Mouse (Mus musculus) heart, embryonic 16.5 days (tissue): ENCODE results near the gene Tmsb10. TPM values are rescaled to one million over a fixed set of nuclear protein-coding genes. Genes with fewer than 3 reads are reported as not detected.

Experiments
- ATAC-seq: fragments of 200-750 bp; cut with Nextera tagmentation; replicated peaks from 2 replicates; pipeline ENCODE4 v1.8.0; 2017; ENCODE audit warnings: moderate number of reproducible peaks; ENCODE audit not compliant: insufficient read depth, low FRiP score; ENCODE audit errors: extremely low read depth
- H3K27ac ChIP-seq: fragments of 300-500 bp; sonication (generic); 2 replicates; pipeline ENCODE4 v1.5.1; 2014; ENCODE audit warnings: mild to moderate bottlenecking, low read length, control low read depth, moderate library complexity
- H3K27me3 ChIP-seq: fragments of 300-500 bp; sonication (generic); 2 replicates; pipeline ENCODE4 v1.6.1; 2014; ENCODE audit warnings: low read length, mixed read lengths; ENCODE audit not compliant: control insufficient read depth, insufficient read depth
- H3K36me3 ChIP-seq: fragments of 300-500 bp; sonication (generic); 2 replicates; pipeline ENCODE4 v1.6.1; 2014; ENCODE audit not compliant: control insufficient read depth, insufficient read depth
- H3K4me1 ChIP-seq: fragments of 300-500 bp; sonication (generic); 2 replicates; pipeline ENCODE4 v1.6.1; 2014; ENCODE audit warnings: low read length, mixed read lengths; ENCODE audit not compliant: control insufficient read depth, insufficient read depth
- H3K4me2 ChIP-seq: fragments of 300-500 bp; sonication (generic); 2 replicates; pipeline ENCODE4 v1.6.1; 2014; ENCODE audit warnings: low read depth, mild to moderate bottlenecking, control low read depth, low read length
- H3K4me3 ChIP-seq: fragments of 300-500 bp; sonication (generic); 2 replicates; pipeline ENCODE4 v1.5.1; 2014; ENCODE audit warnings: mild to moderate bottlenecking, control low read depth, low read length
- H3K9ac ChIP-seq: fragments of 300-500 bp; sonication (generic); 2 replicates; pipeline ENCODE4 v1.6.1; 2014; ENCODE audit warnings: low read length, control low read depth
- H3K9me3 ChIP-seq: fragments of 300-500 bp; sonication (generic); replicated peaks from 2 replicates; pipeline ENCODE4 v1.6.1; 2016; ENCODE audit warnings: low read length; ENCODE audit not compliant: control insufficient read depth
- WGBS: fragments of 180-500 bp; shearing (Covaris S2); extraction: QIAGEN DNeasy Blood & Tissue Kit; methylation state at CpG from one replicate; pipeline ENCODE4 v1.1.7; 2014; 5-methylcytosine and 5-hydroxymethylcytosine counted together
- polyA plus RNA-seq: library from polyadenylated mRNA; unstranded; fragments of >200 nt; fragmentation: Nextera tagmentation; extraction: Ambion mirVana; gene quantifications from 2 replicates; pipeline ENCODE4 v1.2.1, GENCODE M21; 2015

The Tmsb10 gene
- polyA plus RNA-seq, 1 experiment from 2014 or later: 998 TPM

DNA sequence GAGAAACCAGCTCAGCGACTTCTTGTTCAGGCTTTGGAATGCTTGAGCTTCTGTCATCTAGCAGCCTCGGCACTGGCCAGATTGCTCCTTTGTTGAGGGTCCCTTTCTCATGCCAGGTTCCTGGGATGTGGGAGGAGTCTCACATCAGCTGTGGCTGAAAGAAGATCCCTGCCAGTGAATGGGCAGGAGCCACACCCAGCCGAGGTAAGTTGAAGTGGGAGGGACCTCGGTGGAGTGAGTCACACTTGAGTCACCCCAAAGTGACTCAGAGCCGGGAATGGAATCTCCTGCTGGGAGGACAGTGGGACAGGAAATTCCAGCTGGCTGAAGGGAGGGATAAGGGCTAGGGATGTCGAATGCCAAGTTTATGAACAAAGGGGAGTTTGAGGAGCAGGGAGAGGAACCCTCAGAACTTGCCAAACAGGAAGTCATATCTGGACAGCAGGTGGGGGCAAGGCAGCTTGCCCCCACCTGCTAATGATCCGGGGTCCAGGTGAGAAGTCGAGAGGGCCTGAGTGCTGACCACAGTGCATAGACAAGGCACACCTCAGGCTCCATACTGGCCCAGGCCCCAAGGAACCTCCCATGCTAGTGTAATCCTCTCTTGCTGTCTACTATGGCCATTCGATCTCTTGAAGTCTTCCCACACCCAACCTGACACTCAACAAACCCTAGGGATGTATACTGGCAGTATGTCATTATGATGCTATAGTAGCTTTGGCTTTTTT lies 31.6 kb downstream of the Tmsb10 start:
- ATAC-seq: peak; percentile 90

DNA sequence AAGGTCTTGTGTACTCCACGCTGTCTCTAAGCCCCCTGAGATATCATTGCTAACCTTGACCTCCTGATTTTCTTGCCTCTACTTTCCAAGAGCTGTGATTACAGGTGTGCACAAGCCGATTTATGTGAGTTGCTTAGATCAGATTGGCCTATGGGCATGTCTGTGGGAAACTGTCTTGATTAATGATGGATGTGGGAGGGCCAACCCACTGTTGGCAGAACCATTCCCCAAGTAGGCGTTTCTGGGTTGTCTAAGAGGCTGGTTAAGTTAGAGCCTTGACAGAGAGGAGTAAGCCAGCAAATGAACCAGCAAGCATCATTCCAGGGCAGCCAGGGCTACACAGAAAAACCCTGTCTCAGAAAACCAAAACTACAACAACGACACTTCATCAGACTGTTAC lies 32.5 kb downstream of the Tmsb10 start:
- H3K27ac ChIP-seq: no peak overlapping the region
- H3K36me3 ChIP-seq: no peaks in the 10 kb centered on the region
- H3K4me1 ChIP-seq: peaks cover 10% of the 10 kb centered on the region
- no peak overlapping the region for H3K4me3 ChIP-seq
- no peak for ATAC-seq
- no peak overlapping the region for H3K9ac ChIP-seq
- no peaks in the 10 kb centered on the region for H3K27me3 ChIP-seq
- no peak overlapping the region for H3K4me2 ChIP-seq
- no peaks in the 10 kb centered on the region for H3K9me3 ChIP-seq
- 78% methylated on average over 4 of the region's 4 CpGs for WGBS

More for the DNA sequence above, 31.6 kb downstream of the Tmsb10 start:
- no peaks in the 10 kb centered on the region for H3K27me3 ChIP-seq
- H3K9me3 ChIP-seq: no peaks in the 10 kb centered on the region
- no peak overlapping the region for H3K9ac ChIP-seq
- peak overlapping the region; percentile 32 for H3K4me2 ChIP-seq
- H3K4me1 ChIP-seq: peaks cover 10% of the 10 kb centered on the region
- H3K36me3 ChIP-seq: no peaks in the 10 kb centered on the region
- H3K4me3 ChIP-seq: no peak overlapping the region
- peak overlapping the region; percentile 76 for H3K27ac ChIP-seq
- WGBS: 13% methylated on average over 9 of the region's 9 CpGs

DNA sequence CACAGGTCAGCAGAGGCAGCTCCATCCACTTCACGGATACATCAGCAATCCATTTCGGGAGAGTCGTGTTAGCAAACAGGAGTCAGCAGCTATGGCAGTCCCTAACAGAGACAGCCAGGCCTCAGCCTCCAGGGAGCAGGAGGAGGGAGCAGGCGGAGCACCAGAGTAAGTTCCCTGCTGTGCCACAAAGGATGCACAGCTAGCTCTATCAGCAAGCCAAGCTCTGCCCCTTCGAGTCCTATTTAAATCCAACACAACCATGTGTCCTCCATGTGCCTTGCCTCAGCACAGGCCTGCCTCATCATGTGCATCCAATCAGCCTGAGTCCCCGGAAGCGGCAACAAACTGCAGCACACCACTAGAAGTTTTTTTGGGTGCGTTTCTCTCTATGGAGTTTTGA lies 35.2 kb downstream of the Tmsb10 start:
- Histone ChIP-seq H3K36me3 (no peaks in the 10 kb centered on the region), H3K27me3 (no peaks in the 10 kb centered on the region), H3K4me2 (no peak overlapping the region), H3K27ac (no peak overlapping the region), H3K9me3 (no peaks in the 10 kb centered on the region), H3K9ac (no peak overlapping the region), H3K4me3 (no peak overlapping the region), H3K4me1 (peaks cover 10% of the 10 kb centered on the region)
- ATAC-seq: no peak
- 78% methylated on average over 8 of the region's 8 CpGs for WGBS

DNA sequence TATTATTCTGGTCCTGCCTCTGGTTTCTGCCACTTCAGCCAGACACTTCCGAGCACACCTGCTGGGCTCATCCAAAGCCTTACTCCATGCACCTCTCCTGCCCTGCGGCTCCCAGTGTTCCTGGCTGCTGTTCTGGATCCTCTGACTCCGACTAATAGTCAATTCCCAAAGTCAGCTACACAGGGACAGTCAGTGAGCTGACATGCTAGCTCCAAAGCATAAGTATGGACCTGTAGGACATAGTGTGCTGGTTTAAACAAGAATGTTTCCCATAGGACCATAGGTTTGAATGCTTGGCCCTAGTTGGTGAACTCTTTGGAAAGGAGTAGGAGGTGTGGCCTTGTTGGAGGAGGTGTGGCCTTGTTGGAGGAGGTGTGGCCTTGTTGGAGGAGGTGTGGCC lies 37.5 kb downstream of the Tmsb10 start:
- H3K27ac ChIP-seq: no peak overlapping the region
- WGBS: 84% methylated on average over 3 of the region's 3 CpGs
- H3K36me3 ChIP-seq: no peaks in the 10 kb centered on the region
- H3K4me1 ChIP-seq: no peaks in the 10 kb centered on the region
- ATAC-seq: no peak
- no peak overlapping the region for H3K4me2 ChIP-seq
- no peaks in the 10 kb centered on the region for H3K27me3 ChIP-seq
- H3K9ac ChIP-seq: no peak overlapping the region
- H3K4me3 ChIP-seq: no peak overlapping the region
- no peaks in the 10 kb centered on the region for H3K9me3 ChIP-seq

DNA sequence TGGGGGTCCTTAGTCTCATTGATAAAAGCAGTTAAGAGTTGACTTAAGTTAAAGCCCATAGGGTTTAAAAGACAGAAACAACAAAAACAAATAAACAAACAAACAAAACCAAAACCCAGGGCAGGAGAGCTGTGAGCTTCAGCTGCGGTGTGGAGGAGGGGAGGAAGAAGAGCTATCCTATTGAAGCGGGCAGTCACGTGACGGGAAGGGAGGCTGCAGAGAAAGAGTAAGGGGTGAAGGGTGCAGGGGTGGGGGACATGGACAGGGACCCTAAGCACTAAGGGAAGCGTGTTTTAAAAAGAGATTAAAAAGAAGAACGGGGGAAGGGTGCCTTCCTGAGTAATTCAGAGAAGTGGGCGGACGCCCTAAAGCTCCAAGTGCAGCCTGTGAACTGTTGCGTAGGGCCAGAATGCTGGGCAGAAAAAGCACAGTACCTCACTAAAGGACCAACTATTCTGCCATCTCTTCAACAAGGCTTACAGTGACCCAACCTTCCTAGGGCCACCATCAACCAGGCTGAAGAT lies 40.0 kb downstream of the Tmsb10 start:
- Histone ChIP-seq H3K4me3 (no peak overlapping the region), H3K9me3 (no peaks in the 10 kb centered on the region), H3K9ac (no peak overlapping the region), H3K27ac (no peak overlapping the region), H3K4me1 (no peaks in the 10 kb centered on the region), H3K36me3 (no peaks in the 10 kb centered on the region), H3K4me2 (no peak overlapping the region), H3K27me3 (no peaks in the 10 kb centered on the region)
- 68% methylated on average over 9 of the region's 9 CpGs for WGBS
- no peak for ATAC-seq

DNA sequence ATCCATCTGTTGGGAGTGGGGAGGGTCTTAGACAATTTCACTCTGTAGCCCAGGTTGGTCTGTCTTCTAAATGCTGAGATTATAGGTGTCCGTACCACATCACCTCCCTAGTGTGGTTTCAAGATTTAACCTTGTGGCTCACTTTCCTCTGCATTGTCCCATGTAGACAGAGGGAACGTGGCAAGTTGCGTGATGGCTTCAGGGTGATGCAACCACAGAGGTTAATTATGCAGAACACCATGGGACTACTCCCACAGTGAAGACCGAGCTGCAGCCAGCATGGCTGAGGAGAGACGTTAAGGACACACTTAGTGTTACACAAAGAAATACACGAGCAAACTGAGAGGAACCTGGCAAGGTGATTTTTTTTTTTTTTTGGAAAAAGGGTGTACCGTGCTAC lies 42.2 kb downstream of the Tmsb10 start:
- Histone ChIP-seq H3K4me1 (no peaks in the 10 kb centered on the region), H3K36me3 (no peaks in the 10 kb centered on the region), H3K4me3 (no peak overlapping the region), H3K27ac (no peak overlapping the region), H3K27me3 (no peaks in the 10 kb centered on the region), H3K9ac (no peak overlapping the region), H3K4me2 (no peak overlapping the region), H3K9me3 (no peaks in the 10 kb centered on the region; the same call in 1 of the 2 replicates)
- ATAC-seq: no peak
- WGBS: 82% methylated on average over 7 of the region's 7 CpGs

DNA sequence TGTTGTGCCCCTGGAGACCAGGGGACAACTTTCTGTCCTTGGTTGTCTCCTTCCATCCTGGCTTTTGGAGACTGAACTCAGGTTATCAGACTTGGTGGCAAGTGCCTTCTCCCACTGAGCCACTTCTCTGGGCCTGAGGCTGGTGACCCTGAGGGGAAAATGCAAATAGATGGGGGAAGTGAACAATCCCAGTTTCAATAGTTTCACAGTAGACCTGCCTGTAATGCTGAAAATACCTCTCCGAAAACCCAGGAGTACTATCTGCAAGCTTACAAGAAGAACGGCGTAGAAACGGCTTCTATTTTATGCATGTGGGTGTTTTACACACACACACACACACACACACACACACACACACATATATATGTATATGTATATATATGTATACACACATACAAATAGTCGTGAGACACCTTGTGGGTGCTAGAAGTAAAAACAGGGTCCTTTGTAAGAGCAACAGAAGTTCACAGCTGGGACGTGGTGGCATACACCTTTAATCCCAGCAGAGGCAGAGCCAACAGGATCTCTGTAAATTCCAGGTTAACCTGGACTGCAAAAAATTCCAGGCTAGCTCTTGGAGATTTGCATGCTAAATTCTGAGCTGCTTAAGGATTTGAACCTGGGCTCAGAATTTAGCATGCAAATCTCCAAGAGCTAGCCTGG lies 44.3 kb downstream of the Tmsb10 start:
- 78% methylated on average over 6 of the region's 6 CpGs for WGBS

DNA sequence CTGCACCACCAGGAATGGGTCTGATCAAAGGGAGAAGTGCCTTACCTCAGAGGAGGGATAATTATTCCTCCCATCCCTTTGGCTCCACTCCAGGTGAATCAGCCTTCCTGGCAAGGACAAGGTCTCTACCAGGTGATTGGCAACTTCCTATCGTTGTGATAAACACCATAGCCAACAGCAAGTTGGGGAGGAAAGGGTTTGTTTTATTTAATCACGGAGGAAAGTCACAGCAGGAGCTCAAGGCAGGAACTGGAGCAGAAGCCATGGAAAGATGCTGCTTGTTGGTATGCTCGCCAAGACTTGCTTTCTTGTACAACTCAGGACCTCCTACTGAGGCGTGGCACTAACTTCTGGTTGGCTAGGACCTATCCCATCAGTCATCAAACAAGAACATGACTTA lies 47.3 kb downstream of the Tmsb10 start:
- ATAC-seq: no peak
- Histone ChIP-seq H3K9me3 (peaks cover 3% of the 10 kb centered on the region), H3K4me3 (no peak overlapping the region), H3K4me1 (no peaks in the 10 kb centered on the region), H3K4me2 (no peak overlapping the region), H3K27ac (no peak overlapping the region), H3K36me3 (no peaks in the 10 kb centered on the region), H3K27me3 (no peaks in the 10 kb centered on the region), H3K9ac (no peak overlapping the region)
- 58% methylated on average over 4 of the region's 4 CpGs for WGBS

More for the DNA sequence above, 44.3 kb downstream of the Tmsb10 start:
- Histone ChIP-seq H3K4me3 (no peak overlapping the region), H3K4me1 (no peaks in the 10 kb centered on the region), H3K9me3 (peaks cover 3% of the 10 kb centered on the region), H3K4me2 (no peak overlapping the region), H3K27me3 (no peaks in the 10 kb centered on the region), H3K27ac (no peak overlapping the region), H3K9ac (no peak overlapping the region), H3K36me3 (no peaks in the 10 kb centered on the region)
- ATAC-seq: no peak
